ENCODE assay signal across 9 mouse cellular contexts in the genomic region with DNA sequence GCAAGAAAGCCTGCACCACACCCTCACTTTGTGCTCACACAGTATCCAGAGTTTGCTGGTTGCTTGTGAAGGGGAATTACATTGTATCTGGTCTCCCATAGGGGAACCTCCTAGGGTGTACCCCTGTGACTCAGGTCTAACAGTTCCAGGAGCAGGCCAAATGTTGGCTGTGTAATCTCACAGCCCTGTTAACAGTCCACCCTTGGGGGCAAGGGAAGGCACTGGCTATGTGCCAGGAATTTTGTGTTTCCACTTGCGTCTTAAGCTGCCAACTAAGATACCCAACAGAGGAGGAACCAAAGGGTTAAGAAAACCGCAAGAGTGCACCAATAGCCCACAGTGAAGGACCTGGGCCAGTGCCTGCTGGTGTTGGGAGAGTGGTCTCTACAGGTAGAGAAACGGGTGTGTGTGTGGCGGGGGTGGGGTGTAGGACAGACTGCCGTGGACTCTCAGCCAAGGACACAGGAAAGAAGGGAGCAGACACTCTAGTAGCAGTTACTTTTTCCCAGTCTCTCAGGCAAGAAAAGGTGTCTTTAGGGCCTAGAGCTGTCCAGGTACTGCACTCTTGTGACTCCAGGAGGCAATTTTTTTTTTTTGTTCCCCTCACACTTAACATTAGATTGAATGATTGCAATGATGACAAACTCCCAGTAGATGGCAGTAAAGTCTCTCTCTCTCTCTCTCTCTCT. TPM values are rescaled to one million over a fixed set of nuclear protein-coding genes. Genes with fewer than 3 reads are reported as not detected.
DNase-seq lines count a peak whose midpoint lies in the region; ATAC-seq and TF ChIP-seq lines count a peak whose summit lies in the region.
"Had no signal": no experiment of that assay in that cellular context is flagged by ENCODE, and none has a peak within 500 bp of the region (broad histone marks: within the 10 kb centered on the region; RNA-seq: fewer than 3 reads in every experiment).

No protein-coding gene starts in this region.

- peak; percentile 47 for DNase-seq in ES-E14 (ENCODE audit: low read depth, low spot score)
- DNase-seq in c-Kit-positive CD71-positive TER-119-positive erythroid progenitor cells, embryonic 14.5 days (ENCODE audit: low spot score) = peak; percentile 15
- DNase-seq in right cerebral cortex, postnatal 4 days = no peak
- no peak for DNase-seq in urinary bladder, adult 2 months (ENCODE audit: low spot score)
- DNase-seq: gastrocnemius, postnatal 36 days had no signal

- H3K4me2 ChIP-seq in intestine, postnatal 0 days (replicated peaks; ENCODE audit: low read depth) = no peak overlapping the region
- H3K4me2 ChIP-seq in intestine, embryonic 15.5 days (replicated peaks) = no peak overlapping the region
- H3K4me2 ChIP-seq: limb, embryonic 13.5 days had no signal

- H3K4me1 ChIP-seq in intestine, postnatal 0 days (replicated peaks; ENCODE audit: control insufficient read depth, insufficient read depth, low read length) = no peaks in the 10 kb centered on the region
- H3K4me1 ChIP-seq in intestine, embryonic 15.5 days (replicated peaks) = no peaks in the 10 kb centered on the region
- peaks cover 0 to 11% of the 10 kb centered on the region in 2 experiments; a peak in 1 of 4 replicates for H3K4me1 ChIP-seq in ES-E14 (ENCODE audit: control insufficient read depth in 2 of 2, insufficient read depth in 2 of 2, low read length in 2 of 2, poor library complexity in 1 of 2)
- H3K4me1 ChIP-seq: limb, embryonic 13.5 days had no signal

- no peak overlapping the region for H3K4me3 ChIP-seq in intestine, postnatal 0 days (ENCODE audit: low read depth, low read length)
- H3K4me3 ChIP-seq in intestine, embryonic 15.5 days (replicated peaks) = no peak overlapping the region
- no peak overlapping the region for H3K4me3 ChIP-seq in ES-E14 (ENCODE audit: insufficient read depth in 1 of 2, low read depth in 1 of 2, low read length in 2 of 2, poor library complexity in 1 of 2, severe bottlenecking in 1 of 2)
- H3K4me3 ChIP-seq: limb, embryonic 13.5 days had no signal

- peak; percentile 62 for TF ChIP-seq CTCF in intestine, postnatal 0 days (IDR thresholded peaks at IDR 0.05; ENCODE audit: low read depth)

- in situ Hi-C loops in ES-E14 (cut with MboI; ENCODE audit: low sequenced_read_pairs in 2 of 2, unreplicated experiment in 2 of 2) = no loop called here

- no peak overlapping the region for H3K27ac ChIP-seq in intestine, postnatal 0 days (ENCODE audit: low read depth, low read length)
- H3K27ac ChIP-seq in intestine, embryonic 15.5 days = no peak overlapping the region
- no peak overlapping the region for H3K27ac ChIP-seq in ES-E14 (ENCODE audit: insufficient read depth, low read depth, low read length, poor library complexity, severe bottlenecking)
- H3K27ac ChIP-seq: limb, embryonic 13.5 days had no signal

- ATAC-seq in intestine, postnatal 0 days = no peak
- no peak; the same call in 1 of the 2 replicates for ATAC-seq in intestine, embryonic 15.5 days
- peak; percentile 69 for ATAC-seq in megakaryocyte progenitor cell, adult 5-6 weeks (replicated peaks; ENCODE audit: poor library complexity)

- H3K9me3 ChIP-seq in intestine, postnatal 0 days (ENCODE audit: control insufficient read depth) = no peaks in the 10 kb centered on the region
- H3K9me3 ChIP-seq in intestine, embryonic 15.5 days = no peaks in the 10 kb centered on the region
- no peaks in the 10 kb centered on the region for H3K9me3 ChIP-seq in ES-E14 (ENCODE audit: control insufficient read depth, insufficient read depth, low read depth, low read length)
- H3K9me3 ChIP-seq: limb, embryonic 13.5 days had no signal

- no peaks in the 10 kb centered on the region for H3K36me3 ChIP-seq in intestine, postnatal 0 days (ENCODE audit: control insufficient read depth, insufficient read depth)
- no peaks in the 10 kb centered on the region for H3K36me3 ChIP-seq in intestine, embryonic 15.5 days
- no peaks in the 10 kb centered on the region for H3K36me3 ChIP-seq in ES-E14 (ENCODE audit: control insufficient read depth, insufficient read depth, low read length, poor library complexity, severe bottlenecking)
- H3K36me3 ChIP-seq: limb, embryonic 13.5 days had no signal

- no peak overlapping the region for H3K9ac ChIP-seq in intestine, postnatal 0 days (ENCODE audit: low read depth, low read length)
- H3K9ac ChIP-seq in intestine, embryonic 15.5 days = no peak overlapping the region
- no peak overlapping the region for H3K9ac ChIP-seq in ES-E14 (ENCODE audit: insufficient read depth, low read depth, low read length, poor library complexity, severe bottlenecking)
- H3K9ac ChIP-seq: limb, embryonic 13.5 days had no signal

- H3K27me3 ChIP-seq in intestine, postnatal 0 days (replicated peaks; ENCODE audit: control insufficient read depth, insufficient read depth, low read length) = no peaks in the 10 kb centered on the region
- no peaks in the 10 kb centered on the region for H3K27me3 ChIP-seq in intestine, embryonic 15.5 days (replicated peaks)

- WGBS in intestine, postnatal 0 days = 55% methylated on average over 5 of the region's 5 CpGs
- WGBS in intestine, embryonic 15.5 days = 58% methylated on average over 5 of the region's 5 CpGs

TF ChIP-seq in ES-E14, 5 proteins besides CTCF, POLR2A, EP300 and RAD21:
- TF ChIP-seq MAFK (IDR thresholded peaks at IDR 0.05; ENCODE audit: insufficient read depth, low read depth, low read length) (no peak), ZNF384 (IDR thresholded peaks at IDR 0.05; ENCODE audit: low read depth, low read length) (peak; percentile 86)

RNA-seq across cellular contexts. Expression of gene Zdhhc22, which starts 10.1 kb away (rescaled TPM):
- 0.46 and 0.55 TPM in 2 replicates for polyA plus RNA-seq in intestine, postnatal 0 days (2015; fragmentation: Nextera tagmentation; extraction: Ambion mirVana)
- 0.06 and 0.34 TPM in 2 replicates for polyA plus RNA-seq in intestine, embryonic 15.5 days (2015; fragmentation: Nextera tagmentation; extraction: Ambion mirVana)
- total RNA-seq in ES-E14 (2012; rRNA removed) = not detected in 2 replicates
- total RNA-seq in megakaryocyte progenitor cell, adult 5-6 weeks (2015) = not detected in 2 replicates
- not detected in 2 replicates for total RNA-seq in megakaryocyte progenitor cell, adult 5-6 weeks (2017)
- polyA plus RNA-seq in urinary bladder, adult 2 months (2012; rRNA removed) = not detected in 2 replicates
- total RNA-seq: gastrocnemius, postnatal 36 days had no signal
- polyA plus RNA-seq: limb, embryonic 13.5 days had no signal

RNA-seq across cellular contexts. Expression of gene Tmem63c, which starts 20.8 kb away (rescaled TPM):
- polyA plus RNA-seq in intestine, postnatal 0 days (2015; fragmentation: Nextera tagmentation; extraction: Ambion mirVana) = 0.52 and 0.71 TPM in 2 replicates
- 0.44 and 0.63 TPM in 2 replicates for polyA plus RNA-seq in intestine, embryonic 15.5 days (2015; fragmentation: Nextera tagmentation; extraction: Ambion mirVana)
- total RNA-seq in ES-E14 (2012; rRNA removed) = 1.9 and 2.2 TPM in 2 replicates
- not detected in 2 replicates for total RNA-seq in megakaryocyte progenitor cell, adult 5-6 weeks (2015)
- total RNA-seq in megakaryocyte progenitor cell, adult 5-6 weeks (2017) = not detected in 2 replicates
- polyA plus RNA-seq in urinary bladder, adult 2 months (2012; rRNA removed) = 0.13 and 0.19 TPM in 2 replicates
- total RNA-seq: gastrocnemius, postnatal 36 days had no signal

RNA-seq across cellular contexts. Expression of gene Cipc, which starts 53.5 kb away (rescaled TPM):
- 3.2 and 3.8 TPM in 2 replicates for polyA plus RNA-seq in intestine, postnatal 0 days (2015; fragmentation: Nextera tagmentation; extraction: Ambion mirVana)
- polyA plus RNA-seq in intestine, embryonic 15.5 days (2015; fragmentation: Nextera tagmentation; extraction: Ambion mirVana) = 10.6 TPM in 2 replicates
- total RNA-seq in ES-E14 (2012; rRNA removed) = 26.5 and 27.6 TPM in 2 replicates
- total RNA-seq in megakaryocyte progenitor cell, adult 5-6 weeks (2015) = 16.7 and 22.0 TPM in 2 replicates
- 17.6 and 23.7 TPM in 2 replicates for total RNA-seq in megakaryocyte progenitor cell, adult 5-6 weeks (2017)
- 46.4 and 52.3 TPM in 2 replicates for polyA plus RNA-seq in urinary bladder, adult 2 months (2012; rRNA removed)

Comparison
In these comparisons a context has a peak if more than half of its experiments do, and no peak if none do; other contexts are left out.
1. DNase-seq: peak in ES-E14 (single experiment) and c-Kit-positive CD71-positive TER-119-positive erythroid progenitor cells, embryonic 14.5 days (single experiment); none in right cerebral cortex, postnatal 4 days (single experiment) and urinary bladder, adult 2 months (single experiment).